Mouse (Mus musculus) embryonic facial prominence, embryonic 14.5 days (tissue): Measurements from ENCODE around the gene Nt5c2. TPM values are rescaled to one million over a fixed set of nuclear protein-coding genes. Genes with fewer than 3 reads are reported as not detected.

ENCODE experiments used
- ATAC-seq: fragments of 200-750 bp; cut with Nextera tagmentation; 2 replicates; pipeline ENCODE4 v1.8.0; 2017; ENCODE audit warnings: low read depth, moderate number of reproducible peaks, moderate TSS enrichment
- DNase-seq: peaks from one replicate; pipeline ENCODE4 v3.0.0-alpha.2; 2015; ENCODE audit warnings: low spot score
- H3K27ac ChIP-seq: fragments of 300-500 bp; sonication (generic); replicated peaks from 2 replicates; pipeline ENCODE4 v1.5.1; 2014; ENCODE audit warnings: low read depth, mild to moderate bottlenecking, low read length, moderate library complexity
- H3K27me3 ChIP-seq: fragments of 300-500 bp; sonication (generic); replicated peaks from 2 replicates; pipeline ENCODE4 v1.6.1; 2014; ENCODE audit warnings: low read length; ENCODE audit not compliant: control insufficient read depth, insufficient read depth
- H3K36me3 ChIP-seq: fragments of 300-500 bp; sonication (generic); 2 replicates; pipeline ENCODE4 v1.6.1; 2014; ENCODE audit warnings: low read length, mixed read lengths; ENCODE audit not compliant: control insufficient read depth, insufficient read depth
- H3K4me1 ChIP-seq: fragments of 300-500 bp; sonication (generic); 2 replicates; pipeline ENCODE4 v1.6.1; 2014; ENCODE audit warnings: antibody characterized with exemption, low read length; ENCODE audit not compliant: control insufficient read depth, insufficient read depth
- H3K4me2 ChIP-seq: fragments of 300-500 bp; sonication (generic); 2 replicates; pipeline ENCODE4 v1.6.1; 2014; ENCODE audit warnings: low read depth, mild to moderate bottlenecking, low read length, moderate library complexity, mixed read lengths
- H3K4me3 ChIP-seq: fragments of 300-500 bp; sonication (generic); 2 replicates; pipeline ENCODE4 v1.5.1; 2014; ENCODE audit warnings: low read depth, mild to moderate bottlenecking, low read length
- H3K9ac ChIP-seq: fragments of 300-500 bp; sonication (generic); 2 replicates; pipeline ENCODE4 v1.6.1; 2014; ENCODE audit warnings: low read depth, mild to moderate bottlenecking, low read length, moderate library complexity, mixed read lengths
- H3K9me3 ChIP-seq: fragments of 300-500 bp; sonication (generic); 2 replicates; pipeline ENCODE4 v1.6.1; 2016; ENCODE audit warnings: low read length; ENCODE audit not compliant: control insufficient read depth
- WGBS: fragments of 180-500 bp; shearing (Covaris S2); extraction: QIAGEN DNeasy Blood & Tissue Kit; methylation state at CpG from one replicate; pipeline ENCODE4 v1.1.7; 2014; 5-methylcytosine and 5-hydroxymethylcytosine counted together
- polyA plus RNA-seq: library from polyadenylated mRNA; unstranded; fragments of >200 nt; fragmentation: Nextera tagmentation; extraction: Ambion mirVana; gene quantifications from 2 replicates; pipeline ENCODE4 v1.2.1, GENCODE M21; 2014

Nt5c2 gene
- polyA plus RNA-seq, 1 experiment from 2014 or later: 66.3 TPM

GRCm38 (mm10) chr19:47046343-47046742 lies 31.4 kb upstream of the Nt5c2 start:
- Histone ChIP-seq H3K27me3 (no peaks in the 10 kb centered on the region), H3K9me3 (no peaks in the 10 kb centered on the region), H3K36me3 (peaks cover 37% of the 10 kb centered on the region), H3K9ac (no peak overlapping the region), H3K4me2 (no peak overlapping the region), H3K4me1 (peaks cover 13% of the 10 kb centered on the region), H3K4me3 (no peak overlapping the region), H3K27ac (no peak overlapping the region)
- no peak for ATAC-seq
- DNase-seq: no peak
- 88% methylated on average over 1 of the region's 1 CpGs for WGBS

- no peaks in the 10 kb centered on the region for H3K27me3 ChIP-seq
- no peaks in the 10 kb centered on the region for H3K9me3 ChIP-seq
- H3K4me1 ChIP-seq: no peaks in the 10 kb centered on the region
- DNase-seq (peak; percentile 27), ATAC-seq (no peak)
- H3K4me3 ChIP-seq: no peak overlapping the region
- H3K4me2 ChIP-seq: no peak overlapping the region
- H3K36me3 ChIP-seq: peaks cover 61% of the 10 kb centered on the region
- no peak overlapping the region for H3K27ac ChIP-seq
- 84% methylated on average over 3 of the region's 3 CpGs for WGBS
- H3K9ac ChIP-seq: no peak overlapping the region
Measured at GRCm38 (mm10) chr19:47043608-47044007, 28.7 kb upstream of the Nt5c2 start.

GRCm38 (mm10) chr19:47040720-47041473 lies 25.9 kb upstream of the Nt5c2 start:
- no peak overlapping the region for H3K9ac ChIP-seq
- H3K9me3 ChIP-seq: no peaks in the 10 kb centered on the region
- DNase-seq (no peak), ATAC-seq (no peak)
- no peaks in the 10 kb centered on the region for H3K4me1 ChIP-seq
- H3K4me2 ChIP-seq: no peak overlapping the region
- H3K27me3 ChIP-seq: no peaks in the 10 kb centered on the region
- no peak overlapping the region for H3K4me3 ChIP-seq
- 92% methylated on average over 3 of the region's 3 CpGs for WGBS
- peaks cover 63% of the 10 kb centered on the region for H3K36me3 ChIP-seq
- H3K27ac ChIP-seq: no peak overlapping the region

- Histone ChIP-seq H3K4me2 (no peak overlapping the region), H3K4me1 (no peaks in the 10 kb centered on the region), H3K27me3 (no peaks in the 10 kb centered on the region), H3K9me3 (no peaks in the 10 kb centered on the region), H3K9ac (no peak overlapping the region), H3K27ac (no peak overlapping the region), H3K36me3 (peaks cover 76% of the 10 kb centered on the region), H3K4me3 (no peak overlapping the region)
- 83% methylated on average over 3 of the region's 3 CpGs for WGBS
- ATAC-seq: no peak
- no peak for DNase-seq
Measured at GRCm38 (mm10) chr19:47036596-47036995, 21.6 kb upstream of the Nt5c2 start.

GRCm38 (mm10) chr19:47034916-47035315 lies 20.0 kb upstream of the Nt5c2 start:
- Histone ChIP-seq H3K27ac (no peak overlapping the region), H3K4me1 (no peaks in the 10 kb centered on the region), H3K36me3 (peaks cover 63% of the 10 kb centered on the region), H3K4me2 (no peak overlapping the region), H3K4me3 (no peak overlapping the region), H3K27me3 (no peaks in the 10 kb centered on the region), H3K9me3 (no peaks in the 10 kb centered on the region), H3K9ac (no peak overlapping the region)
- DNase-seq: no peak
- WGBS: 95% methylated on average over 4 of the region's 4 CpGs
- ATAC-seq: no peak

- H3K4me2 ChIP-seq: no peak overlapping the region
- no peaks in the 10 kb centered on the region for H3K9me3 ChIP-seq
- peaks cover 34% of the 10 kb centered on the region for H3K36me3 ChIP-seq
- no peak for DNase-seq
- WGBS: 82% methylated on average over 6 of the region's 6 CpGs
- no peaks in the 10 kb centered on the region for H3K4me1 ChIP-seq
- H3K27me3 ChIP-seq: no peaks in the 10 kb centered on the region
- no peak overlapping the region for H3K4me3 ChIP-seq
- H3K27ac ChIP-seq: no peak overlapping the region
- no peak overlapping the region for H3K9ac ChIP-seq
- no peak for ATAC-seq
Measured at GRCm38 (mm10) chr19:47031770-47032169, 16.8 kb upstream of the Nt5c2 start.

GRCm38 (mm10) chr19:47029796-47030195 lies 14.8 kb upstream of the Nt5c2 start:
- Histone ChIP-seq H3K27me3 (no peaks in the 10 kb centered on the region), H3K9me3 (no peaks in the 10 kb centered on the region), H3K36me3 (peaks cover 20% of the 10 kb centered on the region), H3K4me3 (no peak overlapping the region), H3K4me1 (no peaks in the 10 kb centered on the region), H3K9ac (no peak overlapping the region), H3K27ac (no peak overlapping the region), H3K4me2 (no peak overlapping the region)
- ATAC-seq: no peak
- no peak for DNase-seq
- 77% methylated on average over 9 of the region's 9 CpGs for WGBS

GRCm38 (mm10) chr19:47026513-47026912 lies 11.6 kb upstream of the Nt5c2 start:
- no peaks in the 10 kb centered on the region for H3K27me3 ChIP-seq
- DNase-seq (no peak), ATAC-seq (no peak)
- no peaks in the 10 kb centered on the region for H3K9me3 ChIP-seq
- no peaks in the 10 kb centered on the region for H3K36me3 ChIP-seq
- H3K9ac ChIP-seq: no peak overlapping the region
- WGBS: 91% methylated on average over 4 of the region's 4 CpGs
- H3K4me2 ChIP-seq: no peak overlapping the region
- H3K27ac ChIP-seq: no peak overlapping the region
- H3K4me3 ChIP-seq: no peak overlapping the region
- no peaks in the 10 kb centered on the region for H3K4me1 ChIP-seq

GRCm38 (mm10) chr19:47024954-47025353 lies 10.0 kb upstream of the Nt5c2 start:
- ATAC-seq (no peak), DNase-seq (no peak)
- 77% methylated on average over 10 of the region's 10 CpGs for WGBS

More at GRCm38 (mm10) chr19:47024954-47025353, 10.0 kb upstream of the Nt5c2 start:
- Histone ChIP-seq H3K36me3 (no peaks in the 10 kb centered on the region), H3K9ac (no peak overlapping the region), H3K27ac (no peak overlapping the region), H3K4me2 (no peak overlapping the region), H3K4me1 (no peaks in the 10 kb centered on the region), H3K27me3 (no peaks in the 10 kb centered on the region), H3K4me3 (no peak overlapping the region), H3K9me3 (no peaks in the 10 kb centered on the region)
